Mouse (Mus musculus): ENCODE measurements at regions not wholly inside any gene's neighbourhood (a gene's known extent, or its start where the extent isn't known, plus 50 kb on each side); places are given as distances from the start of the nearest gene placed in this dataset.

DNA sequence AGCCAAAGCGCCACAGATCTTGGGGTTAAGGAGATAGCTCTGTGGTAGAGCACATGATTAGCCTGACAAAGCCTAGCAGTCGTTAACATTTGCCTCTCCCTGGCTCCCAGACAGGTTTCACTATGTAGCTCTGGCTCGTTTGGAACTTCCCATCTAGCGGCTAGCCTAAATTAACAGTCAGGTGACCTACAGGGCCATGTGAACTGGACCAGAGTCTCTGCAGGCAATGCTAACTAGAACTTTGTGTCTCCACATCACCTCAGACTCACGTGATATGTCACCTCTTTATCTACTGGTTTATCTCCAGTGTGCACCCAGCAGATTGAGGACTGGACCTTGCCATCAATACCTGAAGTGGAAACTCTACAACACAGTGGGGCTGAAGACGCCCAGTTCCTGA, 52.4 kb upstream of the Smg1 start:
- TF ChIP-seq POLR2A (IDR thresholded peaks at IDR 0.05; ENCODE audit: insufficient read length, low read depth) (no peak), CEBPB (IDR thresholded peaks at IDR 0.05; ENCODE audit: insufficient read depth, poor library complexity, severe bottlenecking) (no peak), POLR2AphosphoS2 (IDR thresholded peaks at IDR 0.05; ENCODE audit: insufficient read length, low read depth) (no peak), MYOD1 (IDR thresholded peaks at IDR 0.05; ENCODE audit: control insufficient read depth in 1 of 3, insufficient read length in 2 of 3, low read depth in 2 of 3) (no peak), MAX (IDR thresholded peaks at IDR 0.05; ENCODE audit: low read depth) (no peak), TCF12 (IDR thresholded peaks at IDR 0.05; ENCODE audit: insufficient read depth, poor library complexity, severe bottlenecking) (no peak), MYOG (IDR thresholded peaks at IDR 0.05; ENCODE audit: control insufficient read depth in 1 of 3, insufficient read depth in 1 of 3, insufficient read length in 2 of 3, low read depth in 2 of 3) (no peak), REST (IDR thresholded peaks at IDR 0.05; ENCODE audit: insufficient read depth, insufficient read length) (no peak), SRF (IDR thresholded peaks at IDR 0.05; ENCODE audit: control insufficient read depth, insufficient read length, low read depth) (no peak), USF1 (IDR thresholded peaks at IDR 0.05; ENCODE audit: low read depth) (no peak)

Measured in myocyte (in vitro differentiated cells).